Mouse (Mus musculus): Measurements from ENCODE around the gene Nmt2. TPM values are rescaled to one million over a fixed set of nuclear protein-coding genes. Genes with fewer than 3 reads are reported as not detected.

Nmt2 gene
- 57.5 and 65.1 TPM in 2 replicates for polyA plus RNA-seq (2016; fragmentation: Nextera tagmentation; extraction: Ambion mirVana)

- Histone ChIP-seq H3K27me3 (ENCODE audit: insufficient read depth, poor library complexity, severe bottlenecking) (no peaks in the 10 kb centered on the region), H3K4me3 (peak within 1 kb of the TSS; percentile 82), H3K27ac (peak within 1 kb of the TSS; percentile 93), H3K36me3 (no peaks in the 10 kb centered on the region), H3K4me1 (replicated peaks) (peaks cover 26% of the 10 kb centered on the region), H3K9me3 (no peaks in the 10 kb centered on the region)
- under 1% methylated on average over 88 of the region's 88 CpGs for WGBS
- peak; percentile 100 for DNase-seq (ENCODE audit: low spot score)
Observed at GRCm38 (mm10) chr2:3283602-3284472, at the start of gene Nmt2. Nmt2 (plus strand) TSS chr2:3284212.

- Histone ChIP-seq H3K27me3 (ENCODE audit: insufficient read depth, poor library complexity, severe bottlenecking) (no peaks in the 10 kb centered on the region), H3K4me1 (replicated peaks) (no peaks in the 10 kb centered on the region), H3K36me3 (no peaks in the 10 kb centered on the region), H3K27ac (no peak overlapping the region), H3K4me3 (no peak overlapping the region), H3K9me3 (no peaks in the 10 kb centered on the region)
- WGBS = 85% methylated on average over 5 of the region's 5 CpGs
- no peak for DNase-seq (ENCODE audit: low spot score)
Observed at GRCm38 (mm10) chr2:3239255-3239654, 44.8 kb upstream of the Nmt2 start.

- no peak overlapping the region for H3K4me3 ChIP-seq
- no peaks in the 10 kb centered on the region for H3K27me3 ChIP-seq (ENCODE audit: insufficient read depth, poor library complexity, severe bottlenecking)
- H3K9me3 ChIP-seq = no peaks in the 10 kb centered on the region
- no peak for DNase-seq (ENCODE audit: low spot score)
- no peaks in the 10 kb centered on the region for H3K4me1 ChIP-seq (replicated peaks)
- no peaks in the 10 kb centered on the region for H3K36me3 ChIP-seq
- 83% methylated on average over 3 of the region's 3 CpGs for WGBS
- no peak overlapping the region for H3K27ac ChIP-seq
Observed at GRCm38 (mm10) chr2:3244251-3244650, 39.8 kb upstream of the Nmt2 start.

GRCm38 (mm10) chr2:3251309-3251708 lies 32.7 kb upstream of the Nmt2 start:
- Histone ChIP-seq H3K4me1 (replicated peaks) (no peaks in the 10 kb centered on the region), H3K9me3 (no peaks in the 10 kb centered on the region), H3K4me3 (no peak overlapping the region), H3K27ac (no peak overlapping the region), H3K27me3 (ENCODE audit: insufficient read depth, poor library complexity, severe bottlenecking) (no peaks in the 10 kb centered on the region), H3K36me3 (no peaks in the 10 kb centered on the region)
- WGBS = 92% methylated on average over 2 of the region's 2 CpGs
- DNase-seq (ENCODE audit: low spot score) = no peak

- Histone ChIP-seq H3K4me3 (no peak overlapping the region), H3K9me3 (no peaks in the 10 kb centered on the region), H3K27me3 (ENCODE audit: insufficient read depth, poor library complexity, severe bottlenecking) (no peaks in the 10 kb centered on the region), H3K36me3 (no peaks in the 10 kb centered on the region), H3K27ac (no peak overlapping the region), H3K4me1 (replicated peaks) (no peaks in the 10 kb centered on the region)
- 90% methylated on average over 3 of the region's 3 CpGs for WGBS
- no peak for DNase-seq (ENCODE audit: low spot score)
Observed at GRCm38 (mm10) chr2:3266466-3266865, 17.5 kb upstream of the Nmt2 start.

GRCm38 (mm10) chr2:3267879-3268278 lies 16.1 kb upstream of the Nmt2 start:
- DNase-seq (ENCODE audit: low spot score) = no peak
- no peak overlapping the region for H3K4me3 ChIP-seq
- H3K9me3 ChIP-seq = no peaks in the 10 kb centered on the region
- 44% methylated on average over 3 of the region's 3 CpGs for WGBS
- no peaks in the 10 kb centered on the region for H3K36me3 ChIP-seq
- no peaks in the 10 kb centered on the region for H3K4me1 ChIP-seq (replicated peaks)
- no peak overlapping the region for H3K27ac ChIP-seq
- no peaks in the 10 kb centered on the region for H3K27me3 ChIP-seq (ENCODE audit: insufficient read depth, poor library complexity, severe bottlenecking)

GRCm38 (mm10) chr2:3273349-3273748 lies 10.7 kb upstream of the Nmt2 start:
- WGBS = 81% methylated on average over 2 of the region's 2 CpGs
- no peak overlapping the region for H3K4me3 ChIP-seq
- no peak for DNase-seq (ENCODE audit: low spot score)
- no peaks in the 10 kb centered on the region for H3K9me3 ChIP-seq
- no peaks in the 10 kb centered on the region for H3K36me3 ChIP-seq
- no peaks in the 10 kb centered on the region for H3K27me3 ChIP-seq (ENCODE audit: insufficient read depth, poor library complexity, severe bottlenecking)
- 0 out of 2 replicates have a peak, but pooled peaks cover 2% of the 10 kb centered on the region for H3K4me1 ChIP-seq (replicated peaks)
- no peak overlapping the region for H3K27ac ChIP-seq

- 72% methylated on average over 2 of the region's 2 CpGs for WGBS
- Histone ChIP-seq H3K9me3 (no peaks in the 10 kb centered on the region), H3K4me1 (replicated peaks) (0 out of 2 replicates have a peak, but pooled peaks cover 2% of the 10 kb centered on the region), H3K36me3 (no peaks in the 10 kb centered on the region), H3K27ac (no peak overlapping the region), H3K27me3 (ENCODE audit: insufficient read depth, poor library complexity, severe bottlenecking) (no peaks in the 10 kb centered on the region), H3K4me3 (no peak overlapping the region)
- DNase-seq (ENCODE audit: low spot score) = no peak
Observed at GRCm38 (mm10) chr2:3276106-3276505, 7.9 kb upstream of the Nmt2 start.

GRCm38 (mm10) chr2:3277502-3277901 lies 6.5 kb upstream of the Nmt2 start:
- Histone ChIP-seq H3K27ac (no peak overlapping the region), H3K4me3 (no peak overlapping the region), H3K27me3 (ENCODE audit: insufficient read depth, poor library complexity, severe bottlenecking) (no peaks in the 10 kb centered on the region), H3K36me3 (no peaks in the 10 kb centered on the region), H3K9me3 (no peaks in the 10 kb centered on the region), H3K4me1 (replicated peaks) (peaks cover 4% of the 10 kb centered on the region; the same call in 1 of the 2 replicates)
- no peak for DNase-seq (ENCODE audit: low spot score)
- WGBS = 87% methylated on average over 7 of the region's 7 CpGs

GRCm38 (mm10) chr2:3281311-3281710 lies 2.7 kb upstream of the Nmt2 start:
- H3K27ac ChIP-seq = no peak overlapping the region
- no peaks in the 10 kb centered on the region for H3K36me3 ChIP-seq
- H3K9me3 ChIP-seq = no peaks in the 10 kb centered on the region
- H3K4me3 ChIP-seq = no peak overlapping the region
- peaks cover 28% of the 10 kb centered on the region for H3K4me1 ChIP-seq (replicated peaks)
- H3K27me3 ChIP-seq (ENCODE audit: insufficient read depth, poor library complexity, severe bottlenecking) = no peaks in the 10 kb centered on the region
- WGBS = 82% methylated on average over 4 of the region's 4 CpGs
- DNase-seq (ENCODE audit: low spot score) = no peak

GRCm38 (mm10) chr2:3282866-3283601 lies 978 bp upstream of the Nmt2 start:
- no peaks in the 10 kb centered on the region for H3K9me3 ChIP-seq
- H3K27ac ChIP-seq = peak overlapping the region; percentile 93
- no peaks in the 10 kb centered on the region for H3K36me3 ChIP-seq
- DNase-seq (ENCODE audit: low spot score) = peak; percentile 12
- H3K27me3 ChIP-seq (ENCODE audit: insufficient read depth, poor library complexity, severe bottlenecking) = no peaks in the 10 kb centered on the region
- H3K4me1 ChIP-seq (replicated peaks) = peaks cover 26% of the 10 kb centered on the region
- peak overlapping the region; percentile 82 for H3K4me3 ChIP-seq
- WGBS = 13% methylated on average over 12 of the region's 12 CpGs

GRCm38 (mm10) chr2:3284473-3285180 lies 615 bp downstream of the Nmt2 start:
- no peaks in the 10 kb centered on the region for H3K27me3 ChIP-seq (ENCODE audit: insufficient read depth, poor library complexity, severe bottlenecking)
- WGBS = under 1% methylated on average over 58 of the region's 60 CpGs

More at GRCm38 (mm10) chr2:3284473-3285180, 615 bp downstream of the Nmt2 start:
- DNase-seq (ENCODE audit: low spot score) = peak; percentile 70
- H3K36me3 ChIP-seq = no peaks in the 10 kb centered on the region
- H3K27ac ChIP-seq = peak overlapping the region; percentile 93
- H3K4me1 ChIP-seq (replicated peaks) = peaks cover 26% of the 10 kb centered on the region
- no peaks in the 10 kb centered on the region for H3K9me3 ChIP-seq
- peak overlapping the region; percentile 82 for H3K4me3 ChIP-seq
